Mouse (Mus musculus): Measurements from ENCODE around the gene Il1rap. TPM values are rescaled to one million over a fixed set of nuclear protein-coding genes. Genes with fewer than 3 reads are reported as not detected.

Il1rap gene
- polyA plus RNA-seq, 2 experiments from 2014 or later, result 8.4 to 8.8 TPM

- no peak for ATAC-seq
Observed at GRCm38 (mm10) chr16:26728139-26728538, 146.6 kb downstream of the Il1rap start.

GRCm38 (mm10) chr16:26730941-26731340 lies 149.4 kb downstream of the Il1rap start:
- ATAC-seq, result no peak

GRCm38 (mm10) chr16:26732566-26732965 lies 151.1 kb downstream of the Il1rap start:
- no peak for ATAC-seq

GRCm38 (mm10) chr16:26755381-26756155 lies 174.1 kb downstream of the Il1rap start:
- ATAC-seq, result no peak

- no peak for ATAC-seq
Observed at GRCm38 (mm10) chr16:26775976-26776375, 194.5 kb downstream of the Il1rap start.

GRCm38 (mm10) chr16:26777132-26777531 lies 195.6 kb downstream of the Il1rap start:
- no peak for ATAC-seq

Other genes with a start within 250 kb of the Il1rap start
- not detected for gene Cldn1, start 209.9 kb upstream of the Il1rap start, polyA plus RNA-seq (2017; shearing (Covaris generic))
- gene Cldn16, start 118.6 kb upstream of the Il1rap start, polyA plus RNA-seq (2017; shearing (Covaris generic)), result not detected
- not detected for gene Tmem207, start 54.9 kb upstream of the Il1rap start, polyA plus RNA-seq (2017; shearing (Covaris generic))